Mouse (Mus musculus) neural tube, embryonic 14.5 days (tissue): ENCODE data around the gene Ppil1. TPM values are rescaled to one million over a fixed set of nuclear protein-coding genes. Genes with fewer than 3 reads are reported as not detected.

Experiments used
- ATAC-seq: fragments of 200-750 bp; cut with Nextera tagmentation; 2 replicates; pipeline ENCODE4 v1.8.0; 2017; ENCODE audit warnings: low read depth, mild to moderate bottlenecking, moderate TSS enrichment, moderate library complexity
- H3K27ac ChIP-seq: fragments of 300-500 bp; sonication (generic); 2 replicates; pipeline ENCODE4 v1.5.1; 2014; ENCODE audit warnings: low read depth, mild to moderate bottlenecking, control low read depth, low read length, moderate library complexity, mixed read lengths
- H3K27me3 ChIP-seq: fragments of 300-500 bp; sonication (generic); 2 replicates; pipeline ENCODE4 v1.6.1; 2014; ENCODE audit warnings: low read length; ENCODE audit not compliant: control insufficient read depth, insufficient read depth
- H3K36me3 ChIP-seq: fragments of 300-500 bp; sonication (generic); 2 replicates; pipeline ENCODE4 v1.6.1; 2014; ENCODE audit warnings: low read length, mixed read lengths; ENCODE audit not compliant: control insufficient read depth, insufficient read depth
- H3K4me1 ChIP-seq: fragments of 300-500 bp; sonication (generic); 2 replicates; pipeline ENCODE4 v1.6.1; 2014; ENCODE audit warnings: low read length; ENCODE audit not compliant: control insufficient read depth, insufficient read depth
- H3K4me2 ChIP-seq: fragments of 300-500 bp; sonication (generic); 2 replicates; pipeline ENCODE4 v1.6.1; 2014; ENCODE audit warnings: mild to moderate bottlenecking, low read depth, low read length, control low read depth
- H3K4me3 ChIP-seq: fragments of 300-500 bp; sonication (generic); 2 replicates; pipeline ENCODE4 v1.5.1; 2014; ENCODE audit warnings: low read depth, low read length, control low read depth, mixed read lengths
- H3K9ac ChIP-seq: fragments of 300-500 bp; sonication (generic); replicated peaks from 2 replicates; pipeline ENCODE4 v1.6.1; 2014; ENCODE audit warnings: low read depth, mild to moderate bottlenecking, control low read depth, low read length, mixed read lengths
- H3K9me3 ChIP-seq: fragments of 300-500 bp; sonication (generic); 2 replicates; pipeline ENCODE4 v1.6.1; 2016; ENCODE audit warnings: low read length; ENCODE audit not compliant: control insufficient read depth
- WGBS: fragments of 180-500 bp; shearing (Covaris S2); extraction: QIAGEN DNeasy Blood & Tissue Kit; methylation state at CpG from one replicate; pipeline ENCODE4 v1.1.7; 2014; 5-methylcytosine and 5-hydroxymethylcytosine counted together
- polyA plus RNA-seq: library from polyadenylated mRNA; unstranded; fragments of >200 nt; fragmentation: Nextera tagmentation; extraction: Ambion mirVana; gene quantifications from 2 replicates; pipeline ENCODE4 v1.2.1, GENCODE M21; 2014

The Ppil1 gene
- polyA plus RNA-seq: 96.4 and 96.9 TPM in 2 replicates

DNA sequence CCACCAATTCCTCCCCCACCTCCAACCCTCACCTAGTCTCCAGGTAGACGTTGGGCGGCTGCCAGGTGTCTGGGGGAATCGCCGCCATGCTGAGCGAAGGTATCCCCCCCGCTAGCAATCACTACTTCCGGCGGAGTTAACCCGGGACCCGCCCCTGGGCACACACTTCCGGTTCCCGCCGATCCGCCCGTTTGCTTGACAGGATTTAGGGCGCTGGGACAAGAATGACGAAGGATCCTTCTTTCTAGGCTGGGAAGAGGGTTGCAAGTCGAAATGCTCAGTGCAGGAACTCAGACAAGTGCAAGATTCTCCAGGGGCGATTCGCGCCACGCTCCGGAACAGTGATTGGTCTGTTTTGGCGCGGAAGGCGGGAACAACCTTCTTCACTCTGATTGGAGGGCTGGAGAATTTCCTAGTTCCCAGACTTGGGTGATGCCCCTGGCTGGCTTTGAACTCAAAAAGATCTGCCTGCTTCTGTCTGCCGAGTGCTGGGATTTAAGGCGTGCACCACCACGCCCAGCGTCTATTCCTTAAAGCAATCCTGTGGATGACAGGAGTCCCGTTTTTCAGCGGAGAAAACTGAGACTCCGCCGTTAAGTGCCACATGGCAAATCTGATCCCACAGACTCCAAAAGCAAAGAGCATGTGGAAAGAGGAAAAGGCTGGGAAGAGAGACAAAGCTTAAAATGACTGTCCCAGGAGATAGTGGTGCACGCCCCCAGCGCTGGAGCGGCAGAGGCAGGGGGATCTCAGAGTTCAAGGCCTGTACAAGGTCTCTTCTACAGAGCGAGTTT, at the start of gene Ppil1:
Gene Ppil1, minus strand, starts transcription at position 347 of the 794 bp plus-strand sequence.
- no peaks in the 10 kb centered on the region for H3K27me3 ChIP-seq
- peaks cover 18% of the 10 kb centered on the region for H3K4me1 ChIP-seq
- no peaks in the 10 kb centered on the region for H3K9me3 ChIP-seq
- H3K27ac ChIP-seq: peak within 1 kb of the TSS; percentile 94
- ATAC-seq: peak; percentile 66; the same call in 1 of the 2 replicates
- peak within 1 kb of the TSS; percentile 80 for H3K4me3 ChIP-seq
- peak within 1 kb of the TSS; percentile 69 for H3K4me2 ChIP-seq
- H3K9ac ChIP-seq: peak within 1 kb of the TSS; percentile 67
- WGBS: 7% methylated on average over 38 of the region's 38 CpGs
- no peaks in the 10 kb centered on the region for H3K36me3 ChIP-seq

DNA sequence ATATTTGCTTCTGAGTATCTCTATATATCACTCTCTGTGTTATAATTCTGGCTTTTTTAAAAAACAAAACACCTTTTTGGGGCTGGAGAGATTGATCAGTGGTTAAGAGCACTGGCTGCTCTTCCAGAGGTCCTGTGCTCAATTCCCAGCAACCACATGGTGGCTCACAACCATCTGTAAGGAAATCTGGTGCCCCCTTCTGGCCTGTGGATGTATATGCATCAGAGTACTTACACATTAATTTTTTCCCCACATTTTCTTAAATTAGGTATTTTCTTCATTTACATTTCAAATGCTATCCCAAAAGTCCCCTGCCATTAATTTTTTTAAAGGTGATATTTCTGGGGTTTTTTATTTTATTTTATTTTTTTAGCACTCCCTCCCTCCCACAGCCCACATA, 49.3 kb upstream of the Ppil1 start:
- no peak overlapping the region for H3K9ac ChIP-seq
- H3K4me2 ChIP-seq: no peak overlapping the region
- no peak overlapping the region for H3K4me3 ChIP-seq
- no peak overlapping the region for H3K27ac ChIP-seq
- no peaks in the 10 kb centered on the region for H3K9me3 ChIP-seq
- ATAC-seq: no peak
- H3K36me3 ChIP-seq: no peaks in the 10 kb centered on the region
- H3K4me1 ChIP-seq: no peaks in the 10 kb centered on the region
- no peaks in the 10 kb centered on the region for H3K27me3 ChIP-seq

DNA sequence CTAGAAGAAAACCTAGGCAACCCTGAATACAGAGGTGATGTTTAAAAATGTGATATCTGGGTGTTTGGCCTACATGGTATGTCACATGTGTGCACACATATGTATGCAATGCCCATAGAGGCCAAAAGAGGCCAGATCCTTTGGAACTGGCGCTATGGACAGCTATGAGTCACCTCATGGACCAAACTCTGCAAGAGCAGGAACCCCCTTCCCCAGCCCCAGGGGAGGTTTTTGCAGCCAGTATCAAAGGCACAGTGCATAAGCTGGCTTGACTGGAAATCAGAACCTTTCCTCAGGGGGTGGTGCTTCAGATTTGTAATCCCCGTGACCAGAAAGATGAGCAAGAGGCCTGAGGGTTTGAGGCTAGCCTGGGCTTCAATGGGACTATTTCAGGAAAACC, 48.1 kb upstream of the Ppil1 start:
- Histone ChIP-seq H3K27me3 (no peaks in the 10 kb centered on the region), H3K4me3 (no peak overlapping the region), H3K4me1 (no peaks in the 10 kb centered on the region), H3K27ac (no peak overlapping the region), H3K9me3 (no peaks in the 10 kb centered on the region), H3K4me2 (no peak overlapping the region), H3K9ac (no peak overlapping the region), H3K36me3 (no peaks in the 10 kb centered on the region)
- 97% methylated on average over 2 of the region's 2 CpGs for WGBS
- no peak for ATAC-seq

DNA sequence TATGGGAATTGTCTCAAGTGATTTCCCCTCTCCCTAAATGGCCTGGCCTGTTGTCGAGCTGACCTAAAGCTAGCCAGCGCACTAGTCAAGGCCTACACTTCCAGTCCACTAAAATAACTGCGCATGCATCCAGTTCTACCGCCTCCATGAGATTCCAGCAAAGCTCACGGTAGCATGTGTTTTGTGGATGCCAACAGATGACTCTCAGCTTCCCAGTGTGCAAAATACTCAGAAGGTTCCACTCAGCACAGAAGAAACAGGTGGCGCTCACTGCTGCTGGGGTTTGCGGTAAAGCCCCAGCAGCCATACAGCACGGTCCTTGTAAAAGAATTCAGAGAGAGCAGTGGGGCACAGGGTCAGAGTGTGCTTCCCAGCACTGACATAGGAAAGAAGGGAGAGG, 47.6 kb upstream of the Ppil1 start:
- 91% methylated on average over 8 of the region's 8 CpGs for WGBS
- Histone ChIP-seq H3K4me1 (no peaks in the 10 kb centered on the region), H3K36me3 (no peaks in the 10 kb centered on the region), H3K27ac (no peak overlapping the region), H3K27me3 (no peaks in the 10 kb centered on the region), H3K4me3 (no peak overlapping the region), H3K9ac (no peak overlapping the region), H3K4me2 (no peak overlapping the region), H3K9me3 (no peaks in the 10 kb centered on the region)
- ATAC-seq: no peak

DNA sequence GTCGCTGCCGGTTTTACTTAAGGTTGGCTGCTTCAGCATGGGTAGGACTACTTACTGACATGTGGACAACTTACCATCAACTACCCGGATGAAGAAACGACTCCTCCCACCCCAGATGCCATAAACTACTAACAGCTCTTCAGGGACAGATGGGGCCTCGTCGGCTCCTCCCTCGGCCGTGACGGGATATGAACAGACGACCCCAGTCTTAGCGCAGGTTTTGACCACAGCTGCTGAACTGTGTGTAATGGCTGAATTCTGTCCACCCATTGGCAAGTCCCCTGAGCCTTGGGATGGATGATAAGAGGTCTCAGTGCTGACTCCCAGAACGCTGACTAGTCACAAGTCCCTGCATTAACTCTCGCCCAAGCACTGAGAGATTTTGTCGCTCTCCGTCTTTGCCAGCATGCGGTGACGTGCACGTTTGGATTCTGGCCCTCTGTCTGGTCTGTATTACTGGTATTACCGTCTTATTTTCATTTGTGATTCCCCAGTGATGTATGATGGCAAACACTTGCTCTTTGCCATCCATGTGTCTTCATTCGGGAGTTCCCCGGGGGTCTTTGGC, 46.2 kb upstream of the Ppil1 start:
- 0 out of 2 replicates have a peak, but pooled peaks have one; percentile 14 for ATAC-seq
- 51% methylated on average over 21 of the region's 21 CpGs for WGBS
- no peaks in the 10 kb centered on the region for H3K36me3 ChIP-seq
- H3K4me3 ChIP-seq: no peak overlapping the region
- H3K4me2 ChIP-seq: no peak overlapping the region
- H3K9ac ChIP-seq: no peak overlapping the region
- no peak overlapping the region for H3K27ac ChIP-seq
- H3K27me3 ChIP-seq: no peaks in the 10 kb centered on the region
- no peaks in the 10 kb centered on the region for H3K9me3 ChIP-seq
- H3K4me1 ChIP-seq: no peaks in the 10 kb centered on the region

DNA sequence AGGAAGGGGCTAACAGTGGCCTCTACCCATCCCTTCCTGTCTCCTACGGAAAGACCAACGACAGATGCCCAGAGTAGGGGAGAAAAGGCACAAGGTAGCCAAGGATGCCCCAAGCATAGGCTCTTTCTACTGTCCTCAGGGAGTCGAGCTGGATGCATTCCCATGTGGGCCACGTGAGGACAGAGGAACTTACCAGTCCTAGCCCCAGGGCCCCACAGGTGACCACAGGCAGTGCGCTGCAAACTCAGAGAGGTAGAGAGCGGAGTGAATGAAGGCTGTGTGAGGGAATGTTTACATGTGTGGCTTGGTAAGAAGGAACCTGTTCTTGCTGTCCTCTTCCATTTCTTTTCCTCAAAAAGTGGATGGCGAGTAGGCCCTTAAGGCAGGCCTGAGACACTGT, 41.9 kb upstream of the Ppil1 start:
- Histone ChIP-seq H3K9ac (no peak overlapping the region), H3K36me3 (peaks cover under 1% of the 10 kb centered on the region; the same call in 1 of the 2 replicates), H3K27ac (no peak overlapping the region), H3K4me2 (no peak overlapping the region), H3K9me3 (no peaks in the 10 kb centered on the region), H3K4me3 (no peak overlapping the region), H3K27me3 (no peaks in the 10 kb centered on the region), H3K4me1 (no peaks in the 10 kb centered on the region)
- WGBS: 67% methylated on average over 7 of the region's 7 CpGs
- ATAC-seq: no peak

DNA sequence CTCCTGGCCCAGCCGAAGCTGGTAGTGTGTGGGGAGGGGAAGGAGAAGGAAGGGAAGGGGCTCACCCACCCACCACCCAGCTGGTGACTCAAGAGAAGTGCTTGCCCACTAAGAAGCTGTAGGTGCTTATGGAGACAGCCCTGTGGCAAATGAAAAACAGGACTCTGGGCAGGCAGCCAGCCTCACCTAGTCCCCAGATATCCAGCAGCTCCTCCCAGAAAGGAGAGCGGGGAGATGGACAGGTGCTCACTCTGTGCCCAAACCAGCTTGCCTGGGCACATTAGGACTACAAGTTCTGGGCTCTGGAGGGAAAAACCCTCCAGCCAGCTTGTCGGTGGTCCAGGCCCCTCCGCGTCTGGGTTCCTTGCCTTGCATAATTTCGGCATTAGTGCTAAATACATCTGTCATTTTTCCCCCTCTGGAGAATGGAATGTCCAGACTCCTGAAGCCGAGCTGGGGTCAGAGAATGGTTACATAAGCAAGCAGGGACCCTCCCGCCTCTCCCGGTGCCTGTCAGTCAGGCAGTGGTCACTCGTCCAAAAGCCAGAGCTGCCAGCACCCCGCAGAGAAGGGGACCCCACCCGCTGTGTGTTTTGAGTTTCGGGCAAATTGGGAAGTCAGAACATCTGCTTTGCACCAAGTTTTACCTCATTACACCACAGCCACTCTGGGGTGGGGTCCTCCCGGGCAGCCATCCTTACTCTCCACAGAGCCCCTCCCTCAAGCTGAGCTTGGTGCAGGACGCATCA, 41.2 kb upstream of the Ppil1 start:
- Histone ChIP-seq H3K4me3 (no peak overlapping the region), H3K27ac (no peak overlapping the region; the same call in 1 of the 2 replicates), H3K4me2 (no peak overlapping the region), H3K4me1 (no peaks in the 10 kb centered on the region), H3K9me3 (no peaks in the 10 kb centered on the region), H3K36me3 (peaks cover 4% of the 10 kb centered on the region; the same call in 1 of the 2 replicates), H3K9ac (no peak overlapping the region), H3K27me3 (no peaks in the 10 kb centered on the region)
- 49% methylated on average over 15 of the region's 15 CpGs for WGBS
- no peak for ATAC-seq

DNA sequence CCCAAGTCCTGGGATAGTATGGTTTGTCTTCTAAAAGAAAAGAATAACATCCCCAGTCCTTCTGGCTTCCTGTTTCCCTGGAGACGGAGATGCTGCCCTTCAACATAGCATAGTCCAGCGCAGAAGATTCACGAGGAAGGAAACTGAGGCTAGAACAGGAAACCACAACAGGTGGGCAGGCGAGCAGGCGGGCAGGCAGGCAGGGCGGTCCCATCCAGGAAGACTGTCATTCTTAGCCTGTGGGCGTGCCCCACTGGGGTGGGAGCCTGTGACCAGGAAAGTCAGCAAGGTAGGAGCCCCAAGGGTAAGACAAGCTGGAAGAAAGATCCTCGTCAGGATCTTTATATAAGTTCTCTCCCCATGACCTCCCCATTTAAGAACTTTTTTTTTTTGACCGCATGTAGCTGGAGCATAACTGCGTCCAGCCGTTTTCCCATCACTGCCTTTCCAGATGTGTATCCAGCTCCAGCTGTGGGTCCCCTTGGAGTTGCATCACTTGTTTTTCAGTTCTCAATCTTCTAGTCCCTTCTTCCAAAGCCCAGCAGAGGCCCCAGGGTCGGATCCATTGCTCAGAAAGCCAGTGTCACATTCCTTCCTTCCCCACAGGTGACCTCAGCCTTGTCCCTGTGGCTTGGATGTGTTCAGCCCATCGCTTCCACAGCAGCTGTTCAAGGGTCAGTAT, 40.5 kb upstream of the Ppil1 start:
- WGBS: 72% methylated on average over 13 of the region's 13 CpGs
- ATAC-seq: no peak
- Histone ChIP-seq H3K9ac (no peak overlapping the region), H3K4me2 (no peak overlapping the region), H3K27ac (no peak overlapping the region), H3K4me3 (no peak overlapping the region), H3K36me3 (peaks cover 4% of the 10 kb centered on the region; the same call in 1 of the 2 replicates), H3K4me1 (no peaks in the 10 kb centered on the region), H3K27me3 (no peaks in the 10 kb centered on the region), H3K9me3 (no peaks in the 10 kb centered on the region)
